Mouse (Mus musculus): ENCODE data around the gene Bri3bp. TPM values are rescaled to one million over a fixed set of nuclear protein-coding genes. Genes with fewer than 3 reads are reported as not detected.
"Not testable (repeated sequence)": the region's sequence is repeated elsewhere in the genome, so short reads cannot be mapped to it uniquely, and the experiment has no call there.

Bri3bp gene
- total and polyA plus RNA-seq, 2 experiments from 2014 or later = 43.9 to 96.0 TPM

DNA sequence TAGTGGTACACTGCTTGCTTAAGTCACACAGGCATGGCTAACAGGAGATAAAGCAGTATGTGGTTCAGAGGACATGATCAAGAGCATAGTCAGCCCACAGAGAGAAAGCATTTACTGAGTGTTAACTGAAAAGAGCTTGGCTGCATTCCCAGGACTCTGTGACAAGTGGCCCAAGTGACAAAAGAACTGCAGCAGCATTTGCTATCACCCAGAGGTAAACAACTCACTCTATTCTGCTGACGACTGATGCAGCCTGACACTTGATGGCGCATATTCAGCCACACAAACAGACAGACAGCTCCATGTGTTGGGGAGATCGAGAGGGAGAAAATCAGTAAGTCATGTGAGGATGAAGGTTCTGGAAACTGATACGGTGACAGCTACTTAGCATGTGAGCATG, 27.6 kb upstream of the Bri3bp start:
- Histone ChIP-seq H3K27ac (ENCODE audit: low read depth, low read length) (no peak overlapping the region), H3K9ac (replicated peaks; ENCODE audit: low read length, poor library complexity, severe bottlenecking) (no peak overlapping the region), H3K4me1 (ENCODE audit: insufficient read depth, low read length) (no peaks in the 10 kb centered on the region), H3K36me3 (ENCODE audit: insufficient read depth, low read length) (peaks cover 54% of the 10 kb centered on the region), H3K4me2 (ENCODE audit: low read depth, low read length, poor library complexity, severe bottlenecking) (no peak overlapping the region), H3K9me3 (ENCODE audit: low read length) (no peaks in the 10 kb centered on the region), H3K27me3 (ENCODE audit: insufficient read depth, low read length) (no peaks in the 10 kb centered on the region), H3K4me3 (ENCODE audit: low read depth, low read length) (no peak overlapping the region)
- DNase-seq (ENCODE audit: low spot score) (no peak), ATAC-seq (ENCODE audit: low FRiP score) (no peak)
- WGBS = 74% methylated on average over 4 of the region's 4 CpGs
- no peak for TF ChIP-seq CTCF (IDR thresholded peaks at IDR 0.05)

DNA sequence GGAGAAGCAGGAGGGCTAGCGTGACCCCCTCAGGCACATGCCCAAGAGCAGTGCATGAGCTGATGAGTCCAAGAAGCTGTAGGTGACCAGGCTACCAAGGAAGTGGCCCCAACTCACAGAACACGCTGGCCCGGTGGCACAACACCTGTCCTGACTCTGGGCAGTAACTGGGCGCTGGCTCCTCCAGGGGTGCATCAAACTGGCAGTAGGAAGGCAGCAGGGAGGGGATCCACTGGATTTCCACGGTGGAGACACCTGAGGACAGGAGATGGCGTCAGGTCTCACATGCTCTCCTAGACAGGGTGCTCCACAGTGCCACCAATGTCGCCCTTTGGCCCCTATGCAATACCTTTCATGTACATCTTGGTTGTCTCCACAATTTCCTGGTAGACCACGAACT, 25.2 kb upstream of the Bri3bp start:
- Histone ChIP-seq H3K4me3 (ENCODE audit: low read depth, low read length) (no peak overlapping the region), H3K27me3 (ENCODE audit: insufficient read depth, low read length) (no peaks in the 10 kb centered on the region), H3K9ac (replicated peaks; ENCODE audit: low read length, poor library complexity, severe bottlenecking) (no peak overlapping the region), H3K4me1 (ENCODE audit: insufficient read depth, low read length) (no peaks in the 10 kb centered on the region), H3K4me2 (ENCODE audit: low read depth, low read length, poor library complexity, severe bottlenecking) (no peak overlapping the region), H3K9me3 (ENCODE audit: low read length) (no peaks in the 10 kb centered on the region), H3K27ac (ENCODE audit: low read depth, low read length) (no peak overlapping the region), H3K36me3 (ENCODE audit: insufficient read depth, low read length) (peaks cover 72% of the 10 kb centered on the region)
- DNase-seq (ENCODE audit: low spot score) = no peak
- WGBS = 93% methylated on average over 8 of the region's 8 CpGs
- TF ChIP-seq CTCF (IDR thresholded peaks at IDR 0.05) = no peak
- ATAC-seq (ENCODE audit: low FRiP score) = no peak

- no peak for TF ChIP-seq CTCF (IDR thresholded peaks at IDR 0.05)
- ATAC-seq (ENCODE audit: low FRiP score) = no peak
Measured at GRCm38 (mm10) chr5:125418636-125419035, 22.7 kb upstream of the Bri3bp start.

GRCm38 (mm10) chr5:125419124-125419523, 22.2 kb upstream of the Bri3bp start:
- Histone ChIP-seq H3K4me3 (ENCODE audit: low read depth, low read length) (no peak overlapping the region), H3K27ac (ENCODE audit: low read depth, low read length) (no peak overlapping the region), H3K27me3 (ENCODE audit: insufficient read depth, low read length) (no peaks in the 10 kb centered on the region), H3K9ac (replicated peaks; ENCODE audit: low read length, poor library complexity, severe bottlenecking) (no peak overlapping the region), H3K9me3 (ENCODE audit: low read length) (no peaks in the 10 kb centered on the region), H3K4me2 (ENCODE audit: low read depth, low read length, poor library complexity, severe bottlenecking) (no peak overlapping the region), H3K36me3 (ENCODE audit: insufficient read depth, low read length) (peaks cover 89% of the 10 kb centered on the region), H3K4me1 (ENCODE audit: insufficient read depth, low read length) (no peaks in the 10 kb centered on the region)
- no peak for TF ChIP-seq CTCF (IDR thresholded peaks at IDR 0.05)
- WGBS = 87% methylated on average over 11 of the region's 11 CpGs
- ATAC-seq (ENCODE audit: low FRiP score) (no peak), DNase-seq (ENCODE audit: low spot score) (no peak)

More at GRCm38 (mm10) chr5:125418636-125419035, 22.7 kb upstream of the Bri3bp start:
- no peaks in the 10 kb centered on the region for H3K4me1 ChIP-seq (ENCODE audit: insufficient read depth, low read length)
- H3K4me3 ChIP-seq (ENCODE audit: low read depth, low read length) = no peak overlapping the region
- no peaks in the 10 kb centered on the region for H3K9me3 ChIP-seq (ENCODE audit: low read length)
- WGBS = 90% methylated on average over 12 of the region's 12 CpGs
- H3K36me3 ChIP-seq (ENCODE audit: insufficient read depth, low read length) = peaks cover 90% of the 10 kb centered on the region
- H3K9ac ChIP-seq (replicated peaks; ENCODE audit: low read length, poor library complexity, severe bottlenecking) = no peak overlapping the region
- H3K4me2 ChIP-seq (ENCODE audit: low read depth, low read length, poor library complexity, severe bottlenecking) = no peak overlapping the region
- DNase-seq (ENCODE audit: low spot score) = no peak
- no peak overlapping the region for H3K27ac ChIP-seq (ENCODE audit: low read depth, low read length)
- H3K27me3 ChIP-seq (ENCODE audit: insufficient read depth, low read length) = no peaks in the 10 kb centered on the region

DNA sequence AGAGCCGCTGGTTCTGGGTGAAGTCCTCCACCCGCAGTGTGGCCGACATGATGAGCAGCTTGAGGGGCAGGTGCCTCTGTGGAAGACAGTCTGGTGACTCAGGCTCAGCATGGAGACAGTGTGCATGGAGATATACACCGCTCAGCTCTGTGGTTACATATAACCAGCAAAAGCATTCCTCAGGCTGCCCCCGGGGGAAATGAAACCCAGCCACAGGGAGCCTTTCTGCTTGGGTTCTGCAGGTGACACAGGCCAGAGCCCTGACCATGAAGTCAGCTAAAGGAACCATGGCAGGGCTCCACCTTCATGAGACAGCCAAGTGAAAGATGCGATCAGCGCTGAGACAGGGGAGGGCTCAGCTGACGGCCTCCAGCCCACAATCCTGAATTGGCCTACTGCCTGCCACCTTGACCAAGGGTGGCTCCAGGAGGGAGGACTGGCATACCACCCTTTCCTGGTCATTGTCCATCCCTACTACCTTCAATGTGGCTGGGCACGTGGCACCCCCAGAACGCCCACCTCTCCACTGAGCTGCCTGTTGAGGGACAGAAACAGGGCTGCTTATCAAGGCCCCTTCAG, 15.6 kb upstream of the Bri3bp start:
- Histone ChIP-seq H3K27ac (ENCODE audit: low read depth, low read length) (no peak overlapping the region), H3K4me3 (ENCODE audit: low read depth, low read length) (no peak overlapping the region), H3K36me3 (ENCODE audit: insufficient read depth, low read length) (peaks cover 91% of the 10 kb centered on the region), H3K4me1 (ENCODE audit: insufficient read depth, low read length) (no peaks in the 10 kb centered on the region), H3K9ac (replicated peaks; ENCODE audit: low read length, poor library complexity, severe bottlenecking) (no peak overlapping the region), H3K9me3 (ENCODE audit: low read length) (no peaks in the 10 kb centered on the region), H3K4me2 (ENCODE audit: low read depth, low read length, poor library complexity, severe bottlenecking) (no peak overlapping the region), H3K27me3 (ENCODE audit: insufficient read depth, low read length) (no peaks in the 10 kb centered on the region)
- WGBS = 96% methylated on average over 10 of the region's 10 CpGs
- no peak for TF ChIP-seq CTCF (IDR thresholded peaks at IDR 0.05)
- DNase-seq (ENCODE audit: low spot score) (no peak), ATAC-seq (ENCODE audit: low FRiP score) (no peak)

DNA sequence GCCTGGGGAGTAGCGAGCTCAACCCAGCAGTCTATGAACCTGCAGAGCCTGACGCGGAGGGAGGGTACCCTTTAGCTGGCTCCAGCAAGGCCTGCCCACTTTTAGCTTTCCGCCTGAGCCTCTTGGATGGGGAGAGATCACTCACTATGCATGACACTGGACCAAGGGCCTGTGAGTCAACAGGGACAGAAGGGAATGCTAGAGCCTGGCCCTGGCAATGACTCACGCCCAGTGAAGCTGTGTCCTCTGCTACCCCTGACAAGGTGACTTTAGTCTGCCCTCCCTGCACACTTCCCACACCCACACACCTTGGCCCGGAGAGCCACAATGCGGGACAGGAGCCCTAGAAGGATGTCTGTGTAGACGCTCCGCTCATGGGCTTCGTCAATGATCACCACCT, 15.0 kb upstream of the Bri3bp start:
- Histone ChIP-seq H3K9ac (replicated peaks; ENCODE audit: low read length, poor library complexity, severe bottlenecking) (no peak overlapping the region), H3K4me3 (ENCODE audit: low read depth, low read length) (no peak overlapping the region), H3K4me2 (ENCODE audit: low read depth, low read length, poor library complexity, severe bottlenecking) (no peak overlapping the region), H3K9me3 (ENCODE audit: low read length) (no peaks in the 10 kb centered on the region), H3K27ac (ENCODE audit: low read depth, low read length) (no peak overlapping the region), H3K4me1 (ENCODE audit: insufficient read depth, low read length) (no peaks in the 10 kb centered on the region), H3K27me3 (ENCODE audit: insufficient read depth, low read length) (no peaks in the 10 kb centered on the region), H3K36me3 (ENCODE audit: insufficient read depth, low read length) (peaks cover 91% of the 10 kb centered on the region)
- 95% methylated on average over 10 of the region's 10 CpGs for WGBS
- no peak for TF ChIP-seq CTCF (IDR thresholded peaks at IDR 0.05)
- no peak for ATAC-seq (ENCODE audit: low FRiP score)
- no peak for DNase-seq (ENCODE audit: low spot score)

- Histone ChIP-seq H3K36me3 (ENCODE audit: insufficient read depth, low read length) (peaks cover 36% of the 10 kb centered on the region), H3K4me1 (ENCODE audit: insufficient read depth, low read length) (peaks cover 11% of the 10 kb centered on the region)
- not testable (repeated sequence) for H3K27me3 ChIP-seq (ENCODE audit: insufficient read depth, low read length); H3K9ac ChIP-seq (replicated peaks; ENCODE audit: low read length, poor library complexity, severe bottlenecking); H3K4me3 ChIP-seq (ENCODE audit: low read depth, low read length); DNase-seq (ENCODE audit: low spot score); ATAC-seq (ENCODE audit: low FRiP score); H3K27ac ChIP-seq (ENCODE audit: low read depth, low read length); H3K4me2 ChIP-seq (ENCODE audit: low read depth, low read length, poor library complexity, severe bottlenecking); H3K9me3 ChIP-seq (ENCODE audit: low read length)
- 90% methylated on average over 2 of the region's 2 CpGs for WGBS
Measured at GRCm38 (mm10) chr5:125432324-125432723, 9.0 kb upstream of the Bri3bp start.

Measured in midbrain, postnatal 0 days (tissue).